23 mouse cellular contexts compared by ENCODE assay signal in genomic region chr3:107233945-107234344, GRCm38 (mm10). TPM values are rescaled to one million over a fixed set of nuclear protein-coding genes. Genes with fewer than 3 reads are reported as not detected.
A peak's percentile ranks its signal among the peaks of the same experiment; 100 is the strongest.
DNase-seq lines count a peak whose midpoint lies in the region; ATAC-seq lines count a peak whose summit lies in the region.
"Had no signal": no experiment of that assay in that cellular context is flagged by ENCODE, and none has a peak within 500 bp of the region (broad histone marks: within the 10 kb centered on the region; RNA-seq: fewer than 3 reads in every experiment).

No protein-coding gene starts in this region.

- H3K9ac ChIP-seq in limb, embryonic 13.5 days, result no peak overlapping the region; the same call in 1 of the 2 replicates
- H3K9ac ChIP-seq in forebrain, embryonic 13.5 days, result no peak overlapping the region
- no peak overlapping the region for H3K9ac ChIP-seq in hindbrain, embryonic 15.5 days
- H3K9ac ChIP-seq in neural tube, embryonic 12.5 days, result no peak overlapping the region
- H3K9ac ChIP-seq: embryonic facial prominence, embryonic 13.5 days; liver, embryonic 12.5 days had no signal

- H3K9me3 ChIP-seq in limb, embryonic 13.5 days, result no peaks in the 10 kb centered on the region
- no peaks in the 10 kb centered on the region for H3K9me3 ChIP-seq in limb, embryonic 10.5 days (replicated peaks)
- no peaks in the 10 kb centered on the region for H3K9me3 ChIP-seq in forebrain, embryonic 13.5 days (replicated peaks)
- no peaks in the 10 kb centered on the region for H3K9me3 ChIP-seq in hindbrain, embryonic 15.5 days
- H3K9me3 ChIP-seq in neural tube, embryonic 12.5 days, result no peaks in the 10 kb centered on the region
- H3K9me3 ChIP-seq: embryonic facial prominence, embryonic 13.5 days; heart, embryonic 10.5 days; liver, embryonic 12.5 days; midbrain, embryonic 12.5 days had no signal

- H3K36me3 ChIP-seq in limb, embryonic 13.5 days, result no peaks in the 10 kb centered on the region
- no peaks in the 10 kb centered on the region for H3K36me3 ChIP-seq in limb, embryonic 10.5 days
- H3K36me3 ChIP-seq in forebrain, embryonic 13.5 days (ENCODE audit: poor library complexity, severe bottlenecking), result no peaks in the 10 kb centered on the region
- H3K36me3 ChIP-seq in hindbrain, embryonic 15.5 days, result no peaks in the 10 kb centered on the region
- H3K36me3 ChIP-seq in neural tube, embryonic 12.5 days, result no peaks in the 10 kb centered on the region
- H3K36me3 ChIP-seq: embryonic facial prominence, embryonic 13.5 days; heart, embryonic 10.5 days; liver, embryonic 12.5 days; midbrain, embryonic 12.5 days had no signal

- 0 out of 2 replicates have a peak, but pooled peaks cover 5% of the 10 kb centered on the region for H3K4me1 ChIP-seq in limb, embryonic 13.5 days
- H3K4me1 ChIP-seq in limb, embryonic 10.5 days, result peaks cover 6% of the 10 kb centered on the region; the same call in 1 of the 2 replicates
- no peaks in the 10 kb centered on the region for H3K4me1 ChIP-seq in forebrain, embryonic 13.5 days
- H3K4me1 ChIP-seq in hindbrain, embryonic 15.5 days (replicated peaks), result no peaks in the 10 kb centered on the region
- no peaks in the 10 kb centered on the region for H3K4me1 ChIP-seq in neural tube, embryonic 12.5 days
- H3K4me1 ChIP-seq: midbrain, embryonic 12.5 days had no signal

- WGBS in limb, embryonic 13.5 days, result 26% methylated on average over 2 of the region's 2 CpGs
- 33% methylated on average over 2 of the region's 2 CpGs for WGBS in limb, embryonic 10.5 days
- 28% methylated on average over 2 of the region's 2 CpGs for WGBS in forebrain, embryonic 13.5 days
- 29% methylated on average over 2 of the region's 2 CpGs for WGBS in hindbrain, embryonic 15.5 days
- 23% methylated on average over 2 of the region's 2 CpGs for WGBS in neural tube, embryonic 12.5 days

- no peak overlapping the region for H3K27ac ChIP-seq in limb, embryonic 13.5 days
- no peak overlapping the region for H3K27ac ChIP-seq in limb, embryonic 10.5 days
- no peak overlapping the region for H3K27ac ChIP-seq in forebrain, embryonic 13.5 days
- H3K27ac ChIP-seq in hindbrain, embryonic 15.5 days (replicated peaks), result no peak overlapping the region
- H3K27ac ChIP-seq in neural tube, embryonic 12.5 days, result no peak overlapping the region
- H3K27ac ChIP-seq: embryonic facial prominence, embryonic 13.5 days; heart, embryonic 10.5 days; liver, embryonic 12.5 days; midbrain, embryonic 12.5 days; stomach, postnatal 0 days had no signal

- no peak for DNase-seq in limb, embryonic 10.5 days (ENCODE audit: low spot score)
- no peak for DNase-seq in kidney, adult 11 months
- DNase-seq in heart, postnatal 14 days, result no peak

- intact Hi-C loops in heart, postnatal 14 days (cut with DNase I), result loop anchor here (1.0 to 5.0 kb wide), 4 partner anchors 27 to 233 kb away; no protein-coding TSS in a partner anchor

- no peak overlapping the region for H3K4me3 ChIP-seq in limb, embryonic 13.5 days
- no peak overlapping the region for H3K4me3 ChIP-seq in limb, embryonic 10.5 days
- H3K4me3 ChIP-seq in forebrain, embryonic 13.5 days, result no peak overlapping the region
- H3K4me3 ChIP-seq in hindbrain, embryonic 15.5 days, result no peak overlapping the region
- no peak overlapping the region for H3K4me3 ChIP-seq in neural tube, embryonic 12.5 days
- H3K4me3 ChIP-seq: embryonic facial prominence, embryonic 13.5 days; heart, embryonic 10.5 days; liver, embryonic 12.5 days; midbrain, embryonic 12.5 days had no signal

- H3K4me2 ChIP-seq in limb, embryonic 13.5 days (replicated peaks), result no peak overlapping the region
- no peak overlapping the region for H3K4me2 ChIP-seq in forebrain, embryonic 13.5 days
- no peak overlapping the region for H3K4me2 ChIP-seq in hindbrain, embryonic 15.5 days
- no peak overlapping the region for H3K4me2 ChIP-seq in neural tube, embryonic 12.5 days (replicated peaks)

- H3K27me3 ChIP-seq in limb, embryonic 13.5 days, result no peaks in the 10 kb centered on the region; the same call in 1 of the 2 replicates
- no peaks in the 10 kb centered on the region for H3K27me3 ChIP-seq in limb, embryonic 10.5 days (ENCODE audit: low read depth, poor library complexity, severe bottlenecking)
- H3K27me3 ChIP-seq in forebrain, embryonic 13.5 days, result 0 out of 2 replicates have a peak, but pooled peaks cover 2% of the 10 kb centered on the region
- no peaks in the 10 kb centered on the region for H3K27me3 ChIP-seq in hindbrain, embryonic 15.5 days
- H3K27me3 ChIP-seq in neural tube, embryonic 12.5 days (replicated peaks), result no peaks in the 10 kb centered on the region

- ATAC-seq in limb, embryonic 13.5 days (ENCODE audit: low FRiP score, low read depth), result peak; percentile 15; the same call in 1 of the 2 replicates
- ATAC-seq in forebrain, embryonic 13.5 days, result peak; percentile 51
- peak; percentile 43; the same call in 1 of the 2 replicates for ATAC-seq in hindbrain, embryonic 15.5 days (ENCODE audit: low FRiP score, low read depth)
- peak; percentile 8; the same call in 1 of the 2 replicates for ATAC-seq in neural tube, embryonic 12.5 days (ENCODE audit: low FRiP score, low read depth)
- ATAC-seq: intestine, postnatal 0 days; liver, embryonic 12.5 days had no signal

RNA-seq across cellular contexts. Expression of gene A630076J17Rik, which starts 3.5 kb away (rescaled TPM):
- polyA plus RNA-seq in limb, embryonic 13.5 days (2015; fragmentation: Nextera tagmentation; extraction: Ambion mirVana), result not detected in 2 replicates
- polyA plus RNA-seq in limb, embryonic 10.5 days (2016; fragmentation: Nextera tagmentation; extraction: Ambion mirVana), result not detected in 2 replicates
- not detected in 2 replicates for polyA plus RNA-seq in forebrain, embryonic 13.5 days (2015; fragmentation: Nextera tagmentation; extraction: Ambion mirVana)
- 0.12 and 0.40 TPM in 2 replicates for polyA plus RNA-seq in hindbrain, embryonic 15.5 days (2015; fragmentation: Nextera tagmentation; extraction: Ambion mirVana)
- polyA plus RNA-seq in neural tube, embryonic 12.5 days (2016; fragmentation: Nextera tagmentation; extraction: Ambion mirVana), result not detected in 2 replicates
- total RNA-seq in heart, postnatal 14 days (2021), result not detected
- total RNA-seq: adrenal gland, adult 8-10 months; ES-E14; gastrocnemius, postnatal 10 days; heart, postnatal 25 days; layer of hippocampus, postnatal 10 days; left cerebral cortex, postnatal 25 days had no signal
- polyA plus RNA-seq: brain, embryonic 14.5 days; cortical plate, adult 2 months; embryonic facial prominence, embryonic 13.5 days; heart, embryonic 10.5 days; liver, embryonic 12.5 days; midbrain, embryonic 12.5 days; spleen, adult 2 months had no signal

RNA-seq across cellular contexts. Expression of gene Prok1, which starts 5.6 kb away (rescaled TPM):
- polyA plus RNA-seq in limb, embryonic 13.5 days (2015; fragmentation: Nextera tagmentation; extraction: Ambion mirVana), result 0.08 TPM in 2 replicates
- polyA plus RNA-seq in limb, embryonic 10.5 days (2016; fragmentation: Nextera tagmentation; extraction: Ambion mirVana), result not detected in 2 replicates
- polyA plus RNA-seq in forebrain, embryonic 13.5 days (2015; fragmentation: Nextera tagmentation; extraction: Ambion mirVana), result 0.10 TPM in 1 of 2 replicates, not detected in the other
- not detected in 2 replicates for polyA plus RNA-seq in hindbrain, embryonic 15.5 days (2015; fragmentation: Nextera tagmentation; extraction: Ambion mirVana)
- polyA plus RNA-seq in neural tube, embryonic 12.5 days (2016; fragmentation: Nextera tagmentation; extraction: Ambion mirVana), result not detected in 2 replicates
- not detected for total RNA-seq in heart, postnatal 14 days (2021)
- total RNA-seq: ES-E14; heart, postnatal 25 days; layer of hippocampus, postnatal 10 days had no signal
- polyA plus RNA-seq: heart, embryonic 10.5 days; intestine, postnatal 0 days; liver, embryonic 12.5 days; lung, embryonic 16.5 days; midbrain, embryonic 12.5 days; spleen, adult 2 months had no signal

RNA-seq across cellular contexts. Expression of gene Cym, which starts 12.4 kb away (rescaled TPM):
- polyA plus RNA-seq in limb, embryonic 13.5 days (2015; fragmentation: Nextera tagmentation; extraction: Ambion mirVana), result 0.41 TPM in 1 of 2 replicates, not detected in the other
- not detected in 2 replicates for polyA plus RNA-seq in limb, embryonic 10.5 days (2016; fragmentation: Nextera tagmentation; extraction: Ambion mirVana)
- 0.35 TPM in 1 of 2 replicates, not detected in the other for polyA plus RNA-seq in forebrain, embryonic 13.5 days (2015; fragmentation: Nextera tagmentation; extraction: Ambion mirVana)
- 4.5 TPM in 1 of 2 replicates, not detected in the other for polyA plus RNA-seq in hindbrain, embryonic 15.5 days (2015; fragmentation: Nextera tagmentation; extraction: Ambion mirVana)
- polyA plus RNA-seq in neural tube, embryonic 12.5 days (2016; fragmentation: Nextera tagmentation; extraction: Ambion mirVana), result not detected in 2 replicates
- total RNA-seq in heart, postnatal 14 days (2021), result not detected
- total RNA-seq: ES-E14; layer of hippocampus, postnatal 10 days; left cerebral cortex, postnatal 25 days had no signal
- polyA plus RNA-seq: heart, embryonic 10.5 days; liver, embryonic 12.5 days; midbrain, embryonic 12.5 days had no signal

RNA-seq across cellular contexts. Expression of gene Lamtor5, which starts 44.7 kb away (rescaled TPM):
- 184 and 190 TPM in 2 replicates for polyA plus RNA-seq in limb, embryonic 13.5 days (2015; fragmentation: Nextera tagmentation; extraction: Ambion mirVana)
- polyA plus RNA-seq in limb, embryonic 10.5 days (2016; fragmentation: Nextera tagmentation; extraction: Ambion mirVana), result 174 and 179 TPM in 2 replicates
- polyA plus RNA-seq in forebrain, embryonic 13.5 days (2015; fragmentation: Nextera tagmentation; extraction: Ambion mirVana), result 227 and 246 TPM in 2 replicates
- polyA plus RNA-seq in hindbrain, embryonic 15.5 days (2015; fragmentation: Nextera tagmentation; extraction: Ambion mirVana), result 176 and 186 TPM in 2 replicates
- 182 and 190 TPM in 2 replicates for polyA plus RNA-seq in neural tube, embryonic 12.5 days (2016; fragmentation: Nextera tagmentation; extraction: Ambion mirVana)
- total RNA-seq in heart, postnatal 14 days (2021), result 10 to 100 TPM; 63.2 to 71.3 TPM

RNA-seq across cellular contexts. Expression of gene Kcna10, which starts 51.1 kb away (rescaled TPM):
- not detected in 2 replicates for polyA plus RNA-seq in limb, embryonic 13.5 days (2015; fragmentation: Nextera tagmentation; extraction: Ambion mirVana)
- polyA plus RNA-seq in limb, embryonic 10.5 days (2016; fragmentation: Nextera tagmentation; extraction: Ambion mirVana), result not detected in 2 replicates
- polyA plus RNA-seq in forebrain, embryonic 13.5 days (2015; fragmentation: Nextera tagmentation; extraction: Ambion mirVana), result not detected in 2 replicates
- polyA plus RNA-seq in hindbrain, embryonic 15.5 days (2015; fragmentation: Nextera tagmentation; extraction: Ambion mirVana), result not detected in 2 replicates
- not detected in 2 replicates for polyA plus RNA-seq in neural tube, embryonic 12.5 days (2016; fragmentation: Nextera tagmentation; extraction: Ambion mirVana)
- total RNA-seq in heart, postnatal 14 days (2021), result not detected
- total RNA-seq: adrenal gland, adult 8-10 months; ES-E14; heart, postnatal 25 days; layer of hippocampus, postnatal 10 days; left cerebral cortex, postnatal 25 days had no signal
- polyA plus RNA-seq: brain, embryonic 14.5 days; embryonic facial prominence, embryonic 13.5 days; heart, embryonic 10.5 days; intestine, postnatal 0 days; liver, embryonic 12.5 days; lung, embryonic 16.5 days; midbrain, embryonic 12.5 days; spleen, adult 2 months; stomach, postnatal 0 days had no signal
